Mouse (Mus musculus) testis, adult 2 months (tissue): ENCODE results near the gene Gm21981.

Experiments
- CTCF ChIP-seq: fragments of 200-500 bp; IDR thresholded peaks from 2 replicates; pipeline ENCODE4 v1.5.1; 2012; ENCODE audit warnings: low read depth, mild to moderate bottlenecking, inconsistent platforms, low read length, moderate library complexity; ENCODE audit not compliant: control insufficient read depth, insufficient read depth, insufficient replicate concordance
- POLR2A ChIP-seq: fragments of 200-500 bp; IDR thresholded peaks from 2 replicates; pipeline ENCODE4 v1.6.1; 2012; ENCODE audit warnings: low read depth, mild to moderate bottlenecking, inconsistent platforms, low read length, moderate library complexity; ENCODE audit not compliant: control insufficient read depth

- TF ChIP-seq POLR2A (no peak), CTCF (no peak)
Observed at GRCm38 (mm10) chr17:47691650-47692049, 2.6 kb downstream of the Gm21981 start.
